Mouse (Mus musculus): ENCODE results near the gene Zfp362.
A peak's percentile ranks its signal among the peaks of the same experiment; 100 is the strongest.

Gene Zfp362

GRCm38 (mm10) chr4:128730271-128730670, 75.6 kb downstream of the Zfp362 start:
- DNase-seq (ENCODE audit: low read depth, low spot score), result no peak

- DNase-seq (ENCODE audit: low read depth, low spot score), result peak; percentile 51
Measured at GRCm38 (mm10) chr4:128729709-128730037, 76.2 kb downstream of the Zfp362 start.

DNA sequence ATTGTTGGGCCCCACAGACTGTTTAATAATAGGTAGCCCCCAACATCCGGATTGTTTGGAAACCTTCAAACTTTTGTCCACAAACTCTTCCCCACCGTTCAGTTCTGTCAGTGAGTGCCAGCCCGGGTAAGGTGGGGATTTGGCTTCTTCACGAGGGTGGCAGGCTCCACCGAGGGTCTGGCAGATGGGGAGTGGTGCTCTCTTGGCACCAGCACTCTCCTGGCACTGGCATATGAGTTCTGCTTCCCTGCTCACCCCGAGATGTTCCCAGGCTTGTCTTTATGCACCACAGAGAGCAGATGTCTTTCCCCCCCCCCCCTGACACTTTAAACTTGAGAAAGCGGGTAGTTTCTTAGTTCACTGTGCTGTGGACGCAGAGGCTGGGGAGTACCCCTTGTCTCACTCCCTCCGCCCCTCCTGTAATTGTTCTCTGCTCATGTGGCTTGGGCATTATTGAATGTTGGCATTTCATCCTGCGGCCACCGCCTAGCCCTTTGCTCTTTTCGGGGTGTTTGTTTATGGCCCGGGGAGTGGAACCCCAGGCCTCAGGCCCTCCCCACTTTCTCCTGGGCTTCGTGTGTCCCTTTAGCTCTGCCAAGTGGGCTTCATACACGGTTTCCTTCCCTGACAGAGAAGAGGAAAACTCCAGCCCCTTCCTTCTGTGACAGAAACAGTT, 76.7 kb downstream of the Zfp362 start:
- peak; percentile 52 for DNase-seq (ENCODE audit: low read depth, low spot score)

DNA sequence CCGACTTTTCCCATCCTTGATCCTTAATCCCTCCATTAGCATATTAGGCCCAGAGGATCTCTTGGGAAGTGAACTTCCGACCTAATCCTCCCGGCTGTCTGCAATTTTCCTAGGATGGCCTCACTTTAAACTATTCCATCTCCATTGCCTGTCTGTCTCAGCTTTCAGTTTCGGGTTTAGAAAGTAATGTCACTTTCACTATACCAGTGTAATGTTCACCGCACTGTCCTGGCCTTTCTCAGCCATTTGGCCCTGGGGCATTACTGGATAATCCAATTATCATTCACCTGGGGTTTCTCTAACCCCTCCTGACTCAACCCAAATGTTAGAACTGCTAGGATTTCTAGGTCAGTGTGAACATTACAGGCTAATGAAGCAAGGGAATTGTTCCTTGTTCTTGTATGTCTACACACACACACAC, 77.4 kb downstream of the Zfp362 start:
- DNase-seq (ENCODE audit: low read depth, low spot score), result peak; percentile 71

DNA sequence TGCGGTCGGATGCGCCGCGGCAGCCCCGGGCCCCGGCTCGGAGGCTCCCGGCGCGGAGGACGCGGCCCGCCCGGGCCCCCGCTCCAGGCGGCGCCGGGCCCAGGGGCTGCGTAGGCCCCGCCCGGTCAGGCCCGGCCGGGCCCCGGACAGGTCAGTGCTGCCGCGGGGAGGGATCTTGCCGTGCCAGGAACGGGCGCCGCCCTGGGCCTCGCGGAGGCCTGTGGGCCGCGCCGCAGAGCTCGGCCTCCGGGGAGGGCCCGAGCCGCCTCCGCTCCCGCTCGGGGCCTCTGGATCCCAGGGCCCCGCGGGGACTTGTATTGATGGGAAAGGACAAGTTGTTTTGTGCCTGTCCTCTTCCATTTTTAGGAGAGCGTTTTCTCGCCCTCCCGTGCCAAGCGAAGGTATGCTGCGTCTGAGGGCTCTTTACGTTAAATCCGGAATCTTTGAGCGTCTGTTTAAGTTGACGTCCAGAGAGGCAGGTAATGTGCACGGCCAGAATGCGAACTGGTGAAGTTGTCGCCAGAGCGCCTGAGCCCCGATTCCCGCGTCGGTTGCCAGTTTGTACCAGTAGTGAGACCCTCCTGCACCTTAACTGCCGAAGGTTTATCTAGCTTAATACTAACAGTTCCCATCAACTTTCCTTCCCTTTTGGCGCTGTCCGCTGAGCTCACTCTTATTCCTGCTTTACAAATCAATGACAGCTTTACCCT, 78.0 kb downstream of the Zfp362 start:
- peak; percentile 76 for DNase-seq (ENCODE audit: low read depth, low spot score)

DNA sequence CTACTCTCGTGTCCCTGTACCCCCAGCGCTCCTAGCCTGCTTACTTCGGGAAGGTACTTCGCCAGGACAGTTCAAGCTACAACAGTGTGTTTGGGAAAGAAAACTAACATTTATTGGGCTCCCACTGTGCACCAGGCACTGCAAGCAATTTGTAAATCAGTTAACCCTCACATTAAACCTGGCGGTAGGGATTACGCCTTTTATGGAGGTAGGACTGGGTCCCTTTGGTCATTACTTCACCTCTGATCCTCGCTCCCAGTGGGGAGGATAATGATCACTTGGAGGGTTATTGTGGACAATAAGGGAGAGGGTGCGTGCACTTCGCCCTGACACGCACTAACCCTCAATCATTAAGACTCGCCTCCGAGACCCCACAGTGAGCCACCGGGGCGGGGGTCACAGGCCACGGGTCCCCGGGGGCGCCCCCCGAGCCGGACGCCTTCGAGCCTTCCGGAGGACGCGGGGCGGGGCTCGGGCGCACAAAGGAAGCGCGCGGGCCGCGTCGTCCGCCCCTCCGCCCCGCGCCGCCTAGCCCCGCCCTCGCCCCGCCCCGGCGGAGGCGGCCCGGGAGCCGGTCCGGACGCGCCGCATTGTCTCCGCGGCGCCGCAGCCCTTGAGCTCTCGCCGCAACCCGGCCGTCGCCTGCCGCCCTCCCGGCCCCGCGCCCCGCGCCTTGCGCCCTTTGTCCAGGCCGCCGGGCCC, 78.7 kb downstream of the Zfp362 start:
- peak; percentile 86 for DNase-seq (ENCODE audit: low read depth, low spot score)

GRCm38 (mm10) chr4:128724059-128724458, 81.8 kb downstream of the Zfp362 start:
- DNase-seq (ENCODE audit: low read depth, low spot score), result no peak

- DNase-seq (ENCODE audit: low read depth, low spot score), result no peak
Measured at GRCm38 (mm10) chr4:128723431-128723830, 82.4 kb downstream of the Zfp362 start.

Measured in A20 (cell line).